Mouse (Mus musculus) CH12.LX (cell line): Measurements from ENCODE around the gene Tlk2. TPM values are rescaled to one million over a fixed set of nuclear protein-coding genes. Genes with fewer than 3 reads are reported as not detected.

Experiments used
- DNase-seq: peaks from one replicate; pipeline ENCODE4 v3.0.0-alpha.2; 2013; ENCODE audit errors: extremely low read depth
- H3K27ac ChIP-seq: 2 replicates; pipeline ENCODE4 v1.5.1; 2012; ENCODE audit warnings: low read depth, mild to moderate bottlenecking, control low read depth, moderate library complexity; ENCODE audit not compliant: insufficient read depth
- H3K27me3 ChIP-seq: replicated peaks from 2 replicates; pipeline ENCODE3; 2012; ENCODE audit warnings: inconsistent platforms
- H3K36me3 ChIP-seq, 2 experiments: replicated peaks in 1 of 2; 2 replicates each; pipeline versions ENCODE3 to v1.6.1; 2012; ENCODE audit warnings: inconsistent platforms in 1 of 2, low read length in 1 of 2, mild to moderate bottlenecking in 1 of 2, mixed read lengths in 1 of 2, moderate library complexity in 1 of 2; ENCODE audit not compliant: control insufficient read depth in 1 of 2, insufficient read depth in 1 of 2
- H3K4me1 ChIP-seq, 2 experiments: 2 replicates each; pipeline ENCODE4 v1.6.1; 2012; ENCODE audit warnings: inconsistent platforms in 1 of 2, moderate library complexity in 1 of 2; ENCODE audit not compliant: insufficient read depth in 2 of 2, control insufficient read depth in 1 of 2
- H3K4me2 ChIP-seq: 2 replicates; pipeline ENCODE4 v1.6.1; 2012; ENCODE audit warnings: low read depth, mild to moderate bottlenecking, control low read depth; ENCODE audit not compliant: poor library complexity, insufficient read depth, severe bottlenecking
- H3K4me3 ChIP-seq, 3 experiments: fragments of 150-350 bp in 1 of 3; sonication (generic) in 1 of 3; replicated peaks in 1 of 3; 2 replicates each; pipeline versions ENCODE3 to v1.5.1; 2011 to 2012; ENCODE audit warnings: low read depth in 2 of 3, low read length in 2 of 3, mild to moderate bottlenecking in 2 of 3, moderate library complexity in 2 of 3, control low read depth in 1 of 3, improper control_type of control experiment in 1 of 3, inconsistent platforms in 1 of 3, mixed read lengths in 1 of 3; ENCODE audit not compliant: poor library complexity in 1 of 3
- H3K79me2 ChIP-seq: replicated peaks from 2 replicates; pipeline ENCODE4 v1.6.1; 2012; ENCODE audit warnings: mild to moderate bottlenecking, moderate library complexity; ENCODE audit not compliant: control insufficient read depth, poor library complexity, insufficient read depth, severe bottlenecking; ENCODE audit errors: extremely low read depth
- H3K9ac ChIP-seq: 2 replicates; pipeline ENCODE4 v1.6.1; 2012; ENCODE audit warnings: low read depth, mild to moderate bottlenecking, control low read depth, moderate library complexity; ENCODE audit not compliant: insufficient read depth
- H3K9me3 ChIP-seq: replicated peaks from 2 replicates; pipeline ENCODE3; 2012; ENCODE audit warnings: low read length, inconsistent platforms, mixed read lengths
- BHLHE40 ChIP-seq: IDR thresholded peaks from 2 replicates; pipeline ENCODE4 v1.6.1; 2011; ENCODE audit warnings: mild to moderate bottlenecking, low read depth, low read length, improper control_type of control experiment
- CHD2 ChIP-seq: IDR thresholded peaks from 2 replicates; pipeline ENCODE4 v1.6.1; 2011; ENCODE audit warnings: low read length, improper control_type of control experiment
- CTCF ChIP-seq, 2 experiments: IDR thresholded peaks in 1 of 2; conservative IDR thresholded peaks in 1 of 2; 2 replicates each; pipeline ENCODE4 v1.5.1; 2011 to 2012; ENCODE audit warnings: low read depth in 2 of 2, low read length in 2 of 2, improper control_type of control experiment in 1 of 2, inconsistent platforms in 1 of 2, mild to moderate bottlenecking in 1 of 2, moderate library complexity in 1 of 2
- E2F4 ChIP-seq: IDR thresholded peaks from 2 replicates; pipeline ENCODE4 v1.6.1; 2011; ENCODE audit warnings: low read depth, low read length, improper control_type of control experiment; ENCODE audit not compliant: insufficient replicate concordance
- ELF1 ChIP-seq: IDR thresholded peaks from 2 replicates; pipeline ENCODE4 v1.6.1; 2014; ENCODE audit warnings: low read depth, mild to moderate bottlenecking, inconsistent platforms, low read length, improper control_type of control experiment
- HCFC1 ChIP-seq: IDR thresholded peaks from 2 replicates; pipeline ENCODE4 v1.6.1; 2012; ENCODE audit warnings: low read depth, mild to moderate bottlenecking, inconsistent platforms, low read length, improper control_type of control experiment
- JUN ChIP-seq: IDR thresholded peaks from 2 replicates; pipeline ENCODE4 v1.6.1; 2011; ENCODE audit warnings: low read depth, mild to moderate bottlenecking, low read length, improper control_type of control experiment, moderate library complexity; ENCODE audit not compliant: insufficient read depth
- JUND ChIP-seq: conservative IDR thresholded peaks from 2 replicates; pipeline ENCODE4 v1.6.1; 2011; ENCODE audit warnings: low read depth, low read length, improper control_type of control experiment
- MAFK ChIP-seq: IDR thresholded peaks from 2 replicates; pipeline ENCODE4 v1.6.1; 2011; ENCODE audit warnings: low read length, improper control_type of control experiment; ENCODE audit not compliant: insufficient replicate concordance
- MAZ ChIP-seq: IDR thresholded peaks from 2 replicates; pipeline ENCODE4 v1.6.1; 2012; ENCODE audit warnings: low read depth, mild to moderate bottlenecking, inconsistent platforms, low read length, improper control_type of control experiment, moderate library complexity
- MEF2A ChIP-seq: IDR thresholded peaks from 2 replicates; pipeline ENCODE4 v1.6.1; 2014; ENCODE audit warnings: low read depth, mild to moderate bottlenecking, inconsistent platforms, low read length, improper control_type of control experiment, borderline replicate concordance
- NELFE ChIP-seq: IDR thresholded peaks from 2 replicates; pipeline ENCODE4 v1.6.1; 2011; ENCODE audit warnings: low read depth, low read length, improper control_type of control experiment
- NRF1 ChIP-seq: IDR thresholded peaks from 2 replicates; pipeline ENCODE4 v1.6.1; 2014; ENCODE audit warnings: low read depth, mild to moderate bottlenecking, inconsistent platforms, low read length, improper control_type of control experiment, moderate library complexity
- SMC3 ChIP-seq: IDR thresholded peaks from 2 replicates; pipeline ENCODE4 v1.6.1; 2011; ENCODE audit warnings: low read depth, low read length, improper control_type of control experiment
- TBP ChIP-seq: conservative IDR thresholded peaks from 2 replicates; pipeline ENCODE4 v1.6.1; 2011; ENCODE audit warnings: low read depth, low read length, improper control_type of control experiment
- TCF12 ChIP-seq: IDR thresholded peaks from 2 replicates; pipeline ENCODE4 v1.6.1; 2014; ENCODE audit warnings: low read depth, mild to moderate bottlenecking, inconsistent platforms, low read length, improper control_type of control experiment
- USF2 ChIP-seq: conservative IDR thresholded peaks from 2 replicates; pipeline ENCODE4 v1.6.1; 2011; ENCODE audit warnings: low read depth, low read length, improper control_type of control experiment
- ZC3H11A ChIP-seq: IDR thresholded peaks from 2 replicates; pipeline ENCODE4 v1.6.1; 2012; ENCODE audit warnings: low read depth, mild to moderate bottlenecking, inconsistent platforms, low read length, improper control_type of control experiment
- ZKSCAN1 ChIP-seq: IDR thresholded peaks from 2 replicates; pipeline ENCODE4 v1.6.1; 2012; ENCODE audit warnings: low read depth, inconsistent platforms, low read length, improper control_type of control experiment, borderline replicate concordance
- ZMIZ1 ChIP-seq: IDR thresholded peaks from 2 replicates; pipeline ENCODE4 v1.6.1; 2012; ENCODE audit warnings: low read depth, mild to moderate bottlenecking, inconsistent platforms, low read length, improper control_type of control experiment
- ZNF384 ChIP-seq: IDR thresholded peaks from 2 replicates; pipeline ENCODE4 v1.6.1; 2012; ENCODE audit warnings: low read depth, low read length, improper control_type of control experiment, inconsistent platforms
- dilution Hi-C: fragments of 300-500 bp; cut with MboI; formaldehyde crosslinking; loops from 2 replicates; pipeline ENCODE4 v1.14.3; 2020; ENCODE audit warnings: low sequenced_read_pairs; ENCODE audit not compliant: extremely low pct_unique_long_range_greater_than_20kb, extremely low pct_ligation_motif_present
- in situ Hi-C: fragments of 300-500 bp; cut with MboI; formaldehyde crosslinking; loops from 3 replicates; pipeline ENCODE4 v1.14.3; 2019; ENCODE audit warnings: low sequenced_read_pairs, low pct_ligation_motif_present, low pct_unique_long_range_greater_than_20kb, mixed read lengths
- polyA plus RNA-seq: library from polyadenylated mRNA; unstranded; fragments of >175 nt; gene quantifications from 2 replicates; pipeline ENCODE4 v1.2.1, GENCODE M21; 2012; ENCODE audit warnings: low read depth; ENCODE audit not compliant: insufficient read length
- total RNA-seq, 2 experiments: library from RNA; depleted of rRNA; stranded (reverse); fragments of 300-350 nt in 1 of 2; fragments of >200 nt in 1 of 2; gene quantifications; 2 replicates each; pipeline ENCODE4 v1.2.3; 2012 to 2014

The Tlk2 gene
- total and polyA plus RNA-seq, 3 experiments: 78.0 to 90.6 (median 85.1) TPM

DNA sequence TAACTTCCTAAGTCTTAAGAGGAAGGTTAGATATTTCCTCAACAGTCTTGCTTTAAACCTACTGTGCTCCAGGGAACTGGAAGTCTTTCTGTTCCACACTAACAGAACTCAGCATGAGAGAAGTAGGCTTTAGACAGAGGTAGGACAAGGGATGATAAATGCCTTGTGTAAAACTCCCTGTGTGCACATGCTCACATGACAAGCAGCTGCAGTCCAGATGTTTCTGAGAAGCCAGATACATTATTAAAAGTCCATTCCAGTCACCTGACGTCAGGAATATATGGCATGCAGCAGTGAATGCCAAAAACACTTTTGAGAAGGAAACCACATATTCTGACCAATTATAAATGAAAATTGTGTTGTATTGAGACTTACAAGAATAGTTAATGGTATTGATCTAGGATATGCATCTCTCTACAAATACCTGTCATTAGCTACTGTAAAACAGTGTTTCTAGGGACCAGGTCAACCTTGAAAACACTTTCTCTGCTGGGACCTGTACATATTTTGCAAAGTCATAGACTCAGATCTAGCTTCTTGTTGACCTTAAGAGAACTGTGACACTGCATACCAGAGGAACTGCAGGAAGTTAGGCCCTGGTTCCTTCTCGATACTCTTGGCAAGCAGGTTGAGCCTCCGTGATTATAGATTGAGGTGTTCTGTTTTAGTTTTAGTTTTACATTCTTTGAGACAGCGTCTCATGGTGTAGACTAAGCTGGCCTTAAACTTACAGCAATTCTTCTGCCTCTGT is 83.2 kb downstream of the Tlk2 start:
- peaks cover 54 to 81% of the 10 kb centered on the region in 2 experiments for H3K36me3 ChIP-seq
- dilution Hi-C loops: no loop called here
- TF ChIP-seq ZKSCAN1: no peak
- no peak for TF ChIP-seq NELFE
- TF ChIP-seq MAZ: no peak
- TF ChIP-seq SMC3: no peak
- TF ChIP-seq ZC3H11A: no peak
- TF ChIP-seq E2F4: no peak
- no peak for TF ChIP-seq NRF1
- no peak for TF ChIP-seq USF2
- no peak for TF ChIP-seq TBP
- TF ChIP-seq ELF1: no peak
- TF ChIP-seq MAFK: no peak
- no peak for TF ChIP-seq JUND
- TF ChIP-seq BHLHE40: no peak
- no peak for TF ChIP-seq TCF12
- TF ChIP-seq JUN: no peak

DNA sequence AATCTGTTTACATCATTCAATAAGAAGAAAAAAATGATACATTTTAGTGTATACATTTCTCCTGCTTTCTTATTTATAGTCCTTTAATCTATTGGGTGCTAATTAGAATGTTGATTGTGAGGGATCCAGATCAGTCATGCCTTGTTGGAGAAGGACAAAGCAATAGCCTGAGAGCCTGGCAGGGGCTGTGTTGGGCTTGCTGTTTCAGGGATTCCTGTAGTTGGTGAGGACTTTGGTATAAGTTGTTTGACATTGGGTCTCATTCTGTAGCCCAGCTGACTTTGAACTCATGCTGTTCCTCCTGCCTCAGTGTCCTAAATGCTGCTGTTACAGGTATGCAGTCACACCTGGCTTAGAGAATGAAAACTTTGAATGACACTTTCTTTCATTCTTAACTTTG is 85.9 kb downstream of the Tlk2 start:
- dilution Hi-C loops (no loop called here), in situ Hi-C loops (no loop called here)

More for the DNA sequence above, 83.2 kb downstream of the Tlk2 start:
- Histone ChIP-seq H3K9ac (no peak overlapping the region), H3K9me3 (no peaks in the 10 kb centered on the region), H3K27ac (no peak overlapping the region), H3K4me3 (no peak overlapping the region), H3K79me2 (no peaks in the 10 kb centered on the region), H3K27me3 (no peaks in the 10 kb centered on the region), H3K4me1 (no peaks in the 10 kb centered on the region), H3K4me2 (no peak overlapping the region)
- in situ Hi-C loops: no loop called here
- no peak for DNase-seq

More for the DNA sequence above, 85.9 kb downstream of the Tlk2 start:
- peaks cover 62 to 87% of the 10 kb centered on the region in 2 experiments for H3K36me3 ChIP-seq
- no peaks in the 10 kb centered on the region for H3K9me3 ChIP-seq
- H3K79me2 ChIP-seq: no peaks in the 10 kb centered on the region
- H3K4me3 ChIP-seq: no peak overlapping the region
- H3K27ac ChIP-seq: no peak overlapping the region
- H3K4me2 ChIP-seq: no peak overlapping the region
- H3K27me3 ChIP-seq: no peaks in the 10 kb centered on the region
- TF ChIP-seq ZC3H11A (no peak), HCFC1 (no peak), CHD2 (no peak), JUN (no peak), CTCF (conservative IDR thresholded peaks at IDR 0.05 in 1 of 2, IDR thresholded peaks at IDR 0.05 in 1 of 2; ENCODE audit: low read depth in 2 of 2, low read length in 2 of 2) (no peak), ZMIZ1 (no peak), NELFE (no peak), MAZ (no peak), ZNF384 (no peak), TCF12 (no peak), MEF2A (no peak)
- H3K4me1 ChIP-seq: no peaks in the 10 kb centered on the region
- no peak for DNase-seq
- H3K9ac ChIP-seq: no peak overlapping the region
